Mouse (Mus musculus) CH12.LX (cell line): ENCODE results near the gene Gse1. TPM values are rescaled to one million over a fixed set of nuclear protein-coding genes. Genes with fewer than 3 reads are reported as not detected.

ENCODE experiments used
- DNase-seq: peaks from one replicate; pipeline ENCODE4 v3.0.0-alpha.2; 2013; ENCODE audit errors: extremely low read depth
- H3K27ac ChIP-seq: 2 replicates; pipeline ENCODE4 v1.5.1; 2012; ENCODE audit warnings: low read depth, mild to moderate bottlenecking, control low read depth, moderate library complexity; ENCODE audit not compliant: insufficient read depth
- H3K27me3 ChIP-seq: replicated peaks from 2 replicates; pipeline ENCODE3; 2012; ENCODE audit warnings: inconsistent platforms
- H3K36me3 ChIP-seq, 2 experiments: replicated peaks in 1 of 2; 2 replicates each; pipeline versions ENCODE3 to v1.6.1; 2012; ENCODE audit warnings: inconsistent platforms in 1 of 2, low read length in 1 of 2, mild to moderate bottlenecking in 1 of 2, mixed read lengths in 1 of 2, moderate library complexity in 1 of 2; ENCODE audit not compliant: control insufficient read depth in 1 of 2, insufficient read depth in 1 of 2
- H3K4me1 ChIP-seq, 2 experiments: 2 replicates each; pipeline ENCODE4 v1.6.1; 2012; ENCODE audit warnings: inconsistent platforms in 1 of 2, moderate library complexity in 1 of 2; ENCODE audit not compliant: insufficient read depth in 2 of 2, control insufficient read depth in 1 of 2
- H3K4me2 ChIP-seq: 2 replicates; pipeline ENCODE4 v1.6.1; 2012; ENCODE audit warnings: low read depth, mild to moderate bottlenecking, control low read depth; ENCODE audit not compliant: poor library complexity, insufficient read depth, severe bottlenecking
- H3K4me3 ChIP-seq, 3 experiments: fragments of 150-350 bp in 1 of 3; sonication (generic) in 1 of 3; replicated peaks in 1 of 3; 2 replicates each; pipeline versions ENCODE3 to v1.5.1; 2011 to 2012; ENCODE audit warnings: low read depth in 2 of 3, low read length in 2 of 3, mild to moderate bottlenecking in 2 of 3, moderate library complexity in 2 of 3, control low read depth in 1 of 3, improper control_type of control experiment in 1 of 3, inconsistent platforms in 1 of 3, mixed read lengths in 1 of 3; ENCODE audit not compliant: poor library complexity in 1 of 3
- H3K79me2 ChIP-seq: replicated peaks from 2 replicates; pipeline ENCODE4 v1.6.1; 2012; ENCODE audit warnings: mild to moderate bottlenecking, moderate library complexity; ENCODE audit not compliant: control insufficient read depth, poor library complexity, insufficient read depth, severe bottlenecking; ENCODE audit errors: extremely low read depth
- H3K9ac ChIP-seq: 2 replicates; pipeline ENCODE4 v1.6.1; 2012; ENCODE audit warnings: low read depth, mild to moderate bottlenecking, control low read depth, moderate library complexity; ENCODE audit not compliant: insufficient read depth
- H3K9me3 ChIP-seq: replicated peaks from 2 replicates; pipeline ENCODE3; 2012; ENCODE audit warnings: low read length, inconsistent platforms, mixed read lengths
- BHLHE40 ChIP-seq: IDR thresholded peaks from 2 replicates; pipeline ENCODE4 v1.6.1; 2011; ENCODE audit warnings: mild to moderate bottlenecking, low read depth, low read length, improper control_type of control experiment
- CTCF ChIP-seq, 2 experiments: IDR thresholded peaks in 1 of 2; conservative IDR thresholded peaks in 1 of 2; 2 replicates each; pipeline ENCODE4 v1.5.1; 2011 to 2012; ENCODE audit warnings: low read depth in 2 of 2, low read length in 2 of 2, improper control_type of control experiment in 1 of 2, inconsistent platforms in 1 of 2, mild to moderate bottlenecking in 1 of 2, moderate library complexity in 1 of 2
- E2F4 ChIP-seq: IDR thresholded peaks from 2 replicates; pipeline ENCODE4 v1.6.1; 2011; ENCODE audit warnings: low read depth, low read length, improper control_type of control experiment; ENCODE audit not compliant: insufficient replicate concordance
- EP300 ChIP-seq: IDR thresholded peaks from 2 replicates; pipeline ENCODE4 v1.6.1; 2011; ENCODE audit warnings: low read length, improper control_type of control experiment
- ETS1 ChIP-seq: conservative IDR thresholded peaks from 2 replicates; pipeline ENCODE4 v1.6.1; 2012; ENCODE audit warnings: low read depth, mild to moderate bottlenecking, inconsistent platforms, low read length, improper control_type of control experiment, moderate library complexity
- GABPA ChIP-seq: IDR thresholded peaks from 2 replicates; pipeline ENCODE4 v1.6.1; 2012; ENCODE audit warnings: low read depth, low read length, improper control_type of control experiment, inconsistent platforms; ENCODE audit not compliant: insufficient replicate concordance
- HCFC1 ChIP-seq: IDR thresholded peaks from 2 replicates; pipeline ENCODE4 v1.6.1; 2012; ENCODE audit warnings: low read depth, mild to moderate bottlenecking, inconsistent platforms, low read length, improper control_type of control experiment
- IRF4 ChIP-seq: IDR thresholded peaks from 2 replicates; pipeline ENCODE4 v1.6.1; 2014; ENCODE audit warnings: low read depth, mild to moderate bottlenecking, inconsistent platforms, low read length, improper control_type of control experiment
- JUND ChIP-seq: conservative IDR thresholded peaks from 2 replicates; pipeline ENCODE4 v1.6.1; 2011; ENCODE audit warnings: low read depth, low read length, improper control_type of control experiment
- MAX ChIP-seq: IDR thresholded peaks from 2 replicates; pipeline ENCODE4 v1.6.1; 2011; ENCODE audit warnings: low read length, improper control_type of control experiment
- MAZ ChIP-seq: IDR thresholded peaks from 2 replicates; pipeline ENCODE4 v1.6.1; 2012; ENCODE audit warnings: low read depth, mild to moderate bottlenecking, inconsistent platforms, low read length, improper control_type of control experiment, moderate library complexity
- MEF2A ChIP-seq: IDR thresholded peaks from 2 replicates; pipeline ENCODE4 v1.6.1; 2014; ENCODE audit warnings: low read depth, mild to moderate bottlenecking, inconsistent platforms, low read length, improper control_type of control experiment, borderline replicate concordance
- PAX5 ChIP-seq: IDR thresholded peaks from 2 replicates; pipeline ENCODE4 v1.6.1; 2012; ENCODE audit warnings: low read length, inconsistent platforms, mixed read lengths
- POLR2A ChIP-seq: IDR thresholded peaks from 2 replicates; pipeline ENCODE4 v1.6.1; 2011; ENCODE audit warnings: low read depth, mild to moderate bottlenecking, improper control_type of control experiment, low read length
- POLR2AphosphoS2 ChIP-seq: IDR thresholded peaks from 2 replicates; pipeline ENCODE4 v1.6.1; 2011; ENCODE audit warnings: low read depth, low read length, improper control_type of control experiment
- RAD21 ChIP-seq: IDR thresholded peaks from 2 replicates; pipeline ENCODE4 v1.6.1; 2011; ENCODE audit warnings: low read depth, mild to moderate bottlenecking, low read length, improper control_type of control experiment, moderate library complexity
- SIN3A ChIP-seq: IDR thresholded peaks from 2 replicates; pipeline ENCODE4 v1.6.1; 2012; ENCODE audit warnings: low read length, improper control_type of control experiment, inconsistent platforms
- SMC3 ChIP-seq: IDR thresholded peaks from 2 replicates; pipeline ENCODE4 v1.6.1; 2011; ENCODE audit warnings: low read depth, low read length, improper control_type of control experiment
- TBP ChIP-seq: conservative IDR thresholded peaks from 2 replicates; pipeline ENCODE4 v1.6.1; 2011; ENCODE audit warnings: low read depth, low read length, improper control_type of control experiment
- TCF12 ChIP-seq: IDR thresholded peaks from 2 replicates; pipeline ENCODE4 v1.6.1; 2014; ENCODE audit warnings: low read depth, mild to moderate bottlenecking, inconsistent platforms, low read length, improper control_type of control experiment
- UBTF ChIP-seq: IDR thresholded peaks from 2 replicates; pipeline ENCODE4 v1.6.1; 2012; ENCODE audit warnings: low read depth, mild to moderate bottlenecking, inconsistent platforms, low read length, improper control_type of control experiment, moderate library complexity
- USF1 ChIP-seq: IDR thresholded peaks from 2 replicates; pipeline ENCODE4 v1.6.1; 2014; ENCODE audit warnings: low read depth, mild to moderate bottlenecking, inconsistent platforms, low read length, improper control_type of control experiment
- USF2 ChIP-seq: conservative IDR thresholded peaks from 2 replicates; pipeline ENCODE4 v1.6.1; 2011; ENCODE audit warnings: low read depth, low read length, improper control_type of control experiment
- ZC3H11A ChIP-seq: IDR thresholded peaks from 2 replicates; pipeline ENCODE4 v1.6.1; 2012; ENCODE audit warnings: low read depth, mild to moderate bottlenecking, inconsistent platforms, low read length, improper control_type of control experiment
- ZKSCAN1 ChIP-seq: IDR thresholded peaks from 2 replicates; pipeline ENCODE4 v1.6.1; 2012; ENCODE audit warnings: low read depth, inconsistent platforms, low read length, improper control_type of control experiment, borderline replicate concordance
- ZMIZ1 ChIP-seq: IDR thresholded peaks from 2 replicates; pipeline ENCODE4 v1.6.1; 2012; ENCODE audit warnings: low read depth, mild to moderate bottlenecking, inconsistent platforms, low read length, improper control_type of control experiment
- dilution Hi-C: fragments of 300-500 bp; cut with MboI; formaldehyde crosslinking; loops from 2 replicates; pipeline ENCODE4 v1.14.3; 2020; ENCODE audit warnings: low sequenced_read_pairs; ENCODE audit not compliant: extremely low pct_unique_long_range_greater_than_20kb, extremely low pct_ligation_motif_present
- in situ Hi-C: fragments of 300-500 bp; cut with MboI; formaldehyde crosslinking; loops from 3 replicates; pipeline ENCODE4 v1.14.3; 2019; ENCODE audit warnings: low sequenced_read_pairs, low pct_ligation_motif_present, low pct_unique_long_range_greater_than_20kb, mixed read lengths
- polyA plus RNA-seq: library from polyadenylated mRNA; unstranded; fragments of >175 nt; gene quantifications from 2 replicates; pipeline ENCODE4 v1.2.1, GENCODE M21; 2012; ENCODE audit warnings: low read depth; ENCODE audit not compliant: insufficient read length
- total RNA-seq, 2 experiments: library from RNA; depleted of rRNA; stranded (reverse); fragments of 300-350 nt in 1 of 2; fragments of >200 nt in 1 of 2; gene quantifications; 2 replicates each; pipeline ENCODE4 v1.2.3; 2012 to 2014

The Gse1 gene
- total RNA-seq (2012; rRNA removed), result 5.6 and 8.5 TPM in 2 replicates
- 0.96 and 1.3 TPM in 2 replicates for total RNA-seq (2014; rRNA removed)
- 8.8 and 9.8 TPM in 2 replicates for polyA plus RNA-seq

GRCm38 (mm10) chr8:120227891-120228591 lies at the start of gene Gse1:
Gene Gse1 (plus strand): TSS chr8:120228456.
- peak within 1 kb of the TSS; percentile 30 to 80 (median 52) for H3K4me3 ChIP-seq

GRCm38 (mm10) chr8:120179027-120179431 lies 49.2 kb upstream of the Gse1 start:
- Histone ChIP-seq H3K4me3 (no peak overlapping the region), H3K9me3 (no peaks in the 10 kb centered on the region), H3K79me2 (no peaks in the 10 kb centered on the region), H3K27ac (no peak overlapping the region), H3K9ac (no peak overlapping the region), H3K4me2 (peak overlapping the region; percentile 89), H3K36me3 (no peaks in the 10 kb centered on the region), H3K27me3 (peaks cover 42% of the 10 kb centered on the region), H3K4me1 (peaks cover 12 to 48% of the 10 kb centered on the region in 2 experiments)
- in situ Hi-C loops, result no loop called here
- dilution Hi-C loops, result no loop called here
- TF ChIP-seq MEF2A, result no peak
- TF ChIP-seq ZMIZ1, result no peak
- peak; percentile 84 to 97 for TF ChIP-seq CTCF (conservative IDR thresholded peaks at IDR 0.05 in 1 of 2, IDR thresholded peaks at IDR 0.05 in 1 of 2; ENCODE audit: low read depth in 2 of 2, low read length in 2 of 2)
- TF ChIP-seq MAX, result no peak
- no peak for TF ChIP-seq HCFC1
- no peak for TF ChIP-seq UBTF
- no peak for TF ChIP-seq USF1
- no peak for TF ChIP-seq BHLHE40
- no peak for TF ChIP-seq ZKSCAN1
- TF ChIP-seq MAZ, result peak; percentile 48; the same call in 1 of the 2 replicates
- TF ChIP-seq USF2, result no peak
- peak; percentile 80 for TF ChIP-seq SMC3
- TF ChIP-seq GABPA, result no peak
- TF ChIP-seq TBP, result no peak
- TF ChIP-seq RAD21, result peak; percentile 86
- TF ChIP-seq E2F4, result 0 out of 2 replicates have a peak, but pooled peaks have one; percentile 63
- peak; percentile 49; the same call in 1 of the 2 replicates for TF ChIP-seq ZC3H11A
- 0 out of 2 replicates have a peak, but pooled peaks have one; percentile 9 for TF ChIP-seq JUND
- TF ChIP-seq TCF12, result 0 out of 2 replicates have a peak, but pooled peaks have one; percentile 22
- TF ChIP-seq EP300, result no peak
- no peak for TF ChIP-seq POLR2AphosphoS2
- TF ChIP-seq PAX5, result no peak
- DNase-seq, result peak; percentile 84

More at GRCm38 (mm10) chr8:120227891-120228591, at the start of gene Gse1:
- Histone ChIP-seq H3K4me1 (peaks cover 48 to 77% of the 10 kb centered on the region in 2 experiments), H3K79me2 (no peaks in the 10 kb centered on the region), H3K9me3 (peaks cover 11% of the 10 kb centered on the region), H3K27ac (peak within 1 kb of the TSS; percentile 8; the same call in 1 of the 2 replicates), H3K36me3 (peaks cover 0 to 2% of the 10 kb centered on the region in 2 experiments), H3K27me3 (no peaks in the 10 kb centered on the region), H3K4me2 (peak within 1 kb of the TSS; percentile 76), H3K9ac (peak within 1 kb of the TSS; percentile 32)
- TF ChIP-seq MAZ, result peak; percentile 77; the same call in 1 of the 2 replicates
- no peak for TF ChIP-seq IRF4
- peak; percentile 41; the same call in 1 of the 2 replicates for TF ChIP-seq POLR2A
- no peak for TF ChIP-seq ETS1
- TF ChIP-seq SIN3A, result 0 out of 2 replicates have a peak, but pooled peaks have one; percentile 22
- dilution Hi-C loops (no loop called here), in situ Hi-C loops (no loop called here)
- peak; percentile 68 for DNase-seq
